Mouse (Mus musculus) lung, embryonic 14.5 days (tissue): ENCODE data around the gene Stat6. TPM values are rescaled to one million over a fixed set of nuclear protein-coding genes. Genes with fewer than 3 reads are reported as not detected.

ENCODE experiments used
- ATAC-seq: fragments of 200-750 bp; cut with Nextera tagmentation; 2 replicates; pipeline ENCODE4 v1.8.0; 2017; ENCODE audit warnings: mild to moderate bottlenecking, moderate TSS enrichment, moderate library complexity; ENCODE audit not compliant: insufficient read depth
- DNase-seq: peaks from one replicate; pipeline ENCODE4 v3.0.0-alpha.2; 2015
- H3K27ac ChIP-seq: fragments of 300-500 bp; sonication (generic); 2 replicates; pipeline ENCODE4 v1.5.1; 2014; ENCODE audit warnings: low read depth, mild to moderate bottlenecking, moderate library complexity
- H3K27me3 ChIP-seq: fragments of 300-500 bp; sonication (generic); 2 replicates; pipeline ENCODE4 v1.6.1; 2014; ENCODE audit warnings: low read length, control low read depth; ENCODE audit not compliant: insufficient read depth
- H3K36me3 ChIP-seq: fragments of 300-500 bp; sonication (generic); 2 replicates; pipeline ENCODE4 v1.6.1; 2014; ENCODE audit warnings: control low read depth; ENCODE audit not compliant: insufficient read depth
- H3K4me1 ChIP-seq: fragments of 300-500 bp; sonication (generic); 2 replicates; pipeline ENCODE4 v1.6.1; 2014; ENCODE audit warnings: antibody characterized with exemption, control low read depth; ENCODE audit not compliant: insufficient read depth
- H3K4me2 ChIP-seq: fragments of 300-500 bp; sonication (generic); 2 replicates; pipeline ENCODE4 v1.6.1; 2014; ENCODE audit warnings: mild to moderate bottlenecking
- H3K4me3 ChIP-seq: fragments of 300-500 bp; sonication (generic); 2 replicates; pipeline ENCODE4 v1.5.1; 2014; ENCODE audit warnings: low read depth, low read length
- H3K9ac ChIP-seq: fragments of 300-500 bp; sonication (generic); 2 replicates; pipeline ENCODE4 v1.6.1; 2014
- H3K9me3 ChIP-seq: fragments of 300-500 bp; sonication (generic); 2 replicates; pipeline ENCODE4 v1.6.1; 2016; ENCODE audit warnings: low read depth, low read length, control low read depth
- CTCF ChIP-seq: IDR thresholded peaks from 2 replicates; pipeline ENCODE4 v1.5.1; 2016; ENCODE audit warnings: antibody characterized with exemption, low read depth
- WGBS: fragments of 180-500 bp; shearing (Covaris S2); extraction: QIAGEN DNeasy Blood & Tissue Kit; methylation state at CpG from one replicate; pipeline ENCODE4 v1.1.7; 2014; 5-methylcytosine and 5-hydroxymethylcytosine counted together
- polyA plus RNA-seq: library from polyadenylated mRNA; unstranded; fragments of >200 nt; fragmentation: Nextera tagmentation; extraction: Ambion mirVana; gene quantifications from 2 replicates; pipeline ENCODE4 v1.2.1, GENCODE M21; 2014

The Stat6 gene
- polyA plus RNA-seq, 1 experiment from 2014 or later: 28.1 TPM

DNA sequence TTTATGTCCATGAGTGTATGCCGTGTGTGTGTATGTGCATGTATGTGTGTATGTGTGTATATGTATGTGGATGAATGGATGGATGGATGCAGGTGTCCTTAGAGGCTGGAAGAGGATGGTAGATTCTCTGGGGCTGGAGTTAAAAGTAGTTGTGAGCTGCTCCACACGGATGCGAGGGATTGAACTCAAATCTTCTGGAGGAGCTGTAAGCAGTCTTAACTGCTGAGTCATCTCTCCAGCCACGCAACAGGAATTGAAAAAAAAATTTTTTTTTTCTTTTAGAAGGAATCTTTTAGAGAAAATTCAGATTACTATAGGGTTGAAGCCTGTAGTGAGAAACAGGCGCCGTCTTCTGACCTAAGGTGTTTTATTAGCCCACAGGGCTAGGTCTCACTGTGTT lies 40.1 kb downstream of the Stat6 start:
- no peak overlapping the region for H3K4me3 ChIP-seq
- ATAC-seq: no peak
- no peak for DNase-seq
- H3K27ac ChIP-seq: no peak overlapping the region
- no peaks in the 10 kb centered on the region for H3K36me3 ChIP-seq
- no peaks in the 10 kb centered on the region for H3K27me3 ChIP-seq
- 81% methylated on average over 6 of the region's 6 CpGs for WGBS
- TF ChIP-seq CTCF: no peak
- H3K9ac ChIP-seq: no peak overlapping the region
- H3K4me2 ChIP-seq: no peak overlapping the region
- no peaks in the 10 kb centered on the region for H3K9me3 ChIP-seq
- H3K4me1 ChIP-seq: no peaks in the 10 kb centered on the region

DNA sequence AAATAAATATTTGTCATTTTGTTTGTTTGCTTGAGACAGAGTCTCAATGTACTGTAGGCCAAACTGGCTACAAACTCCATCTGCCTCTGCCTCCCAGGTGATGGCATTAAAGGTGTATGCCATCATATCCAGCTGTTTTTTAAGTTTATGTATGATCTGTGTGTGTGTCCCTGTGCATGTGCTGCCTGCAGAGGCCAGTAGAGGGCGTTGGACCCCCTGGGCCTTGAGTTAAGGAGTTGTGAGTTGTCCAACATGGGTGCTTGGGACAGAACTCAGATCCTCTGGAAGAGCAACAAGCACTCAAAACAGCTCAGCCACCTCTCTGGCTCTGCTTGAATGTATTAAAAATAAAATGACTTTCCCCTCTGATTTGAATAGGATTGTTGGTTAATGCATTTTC lies 48.3 kb downstream of the Stat6 start:
- ATAC-seq: no peak
- TF ChIP-seq CTCF: peak; percentile 39
- Histone ChIP-seq H3K9ac (no peak overlapping the region), H3K27me3 (no peaks in the 10 kb centered on the region), H3K4me3 (no peak overlapping the region), H3K9me3 (no peaks in the 10 kb centered on the region), H3K4me2 (no peak overlapping the region), H3K4me1 (no peaks in the 10 kb centered on the region), H3K36me3 (peaks cover 53% of the 10 kb centered on the region), H3K27ac (no peak overlapping the region)
- no peak for DNase-seq
- 15% methylated on average over 1 of the region's 1 CpGs for WGBS

DNA sequence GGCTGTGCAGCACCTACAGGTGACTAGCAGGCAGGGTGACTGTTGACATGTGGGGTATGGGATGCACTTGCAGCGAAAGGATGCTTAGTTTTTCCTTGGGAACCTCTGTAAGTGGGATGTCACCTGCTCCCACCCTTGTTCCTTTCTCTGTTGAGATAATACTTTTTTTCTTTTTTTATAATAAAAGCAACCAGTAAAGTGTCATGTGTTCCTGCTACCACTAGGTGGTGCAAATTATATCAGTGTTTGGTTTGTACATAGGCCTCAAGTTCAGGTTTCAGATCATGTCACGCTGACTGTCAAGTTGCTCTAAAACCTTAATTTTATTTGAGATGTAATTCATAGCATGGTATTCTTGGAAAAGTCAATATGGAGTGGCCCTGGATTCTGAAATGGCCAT lies 51.9 kb downstream of the Stat6 start:
- peaks cover 76% of the 10 kb centered on the region for H3K36me3 ChIP-seq
- peak; percentile 80 for TF ChIP-seq CTCF
- peak; percentile 41; the same call in 1 of the 2 replicates for ATAC-seq
- H3K27me3 ChIP-seq: no peaks in the 10 kb centered on the region
- H3K4me3 ChIP-seq: no peak overlapping the region
- no peaks in the 10 kb centered on the region for H3K9me3 ChIP-seq
- DNase-seq: peak; percentile 76
- no peak overlapping the region for H3K27ac ChIP-seq
- no peak overlapping the region for H3K9ac ChIP-seq
- H3K4me1 ChIP-seq: no peaks in the 10 kb centered on the region
- no peak overlapping the region for H3K4me2 ChIP-seq
- 43% methylated on average over 2 of the region's 2 CpGs for WGBS

DNA sequence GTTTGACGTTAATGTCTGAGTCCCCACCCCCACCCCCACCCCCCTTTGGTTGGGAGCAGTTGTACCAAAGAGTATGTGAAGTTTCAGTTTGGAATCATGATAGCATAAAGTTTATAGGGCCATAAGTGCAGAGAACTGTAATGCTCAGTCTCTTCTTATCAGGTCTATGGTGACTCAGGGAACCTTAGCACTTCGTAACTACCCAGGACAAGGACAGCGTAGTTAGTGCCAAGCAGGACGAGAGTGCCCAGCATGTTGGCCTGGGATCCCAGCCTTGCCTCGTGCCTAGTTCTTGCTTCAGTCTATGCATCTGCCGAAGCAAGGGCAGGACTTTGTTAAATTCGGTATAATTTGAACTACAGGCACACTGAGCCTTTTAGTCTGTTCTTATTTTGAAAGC lies 53.0 kb downstream of the Stat6 start:
- H3K27me3 ChIP-seq: no peaks in the 10 kb centered on the region
- no peak overlapping the region for H3K4me3 ChIP-seq
- peaks cover 70% of the 10 kb centered on the region for H3K36me3 ChIP-seq
- WGBS: 88% methylated on average over 7 of the region's 7 CpGs
- no peaks in the 10 kb centered on the region for H3K9me3 ChIP-seq
- DNase-seq: no peak
- ATAC-seq: no peak
- no peak overlapping the region for H3K4me2 ChIP-seq
- no peak for TF ChIP-seq CTCF
- H3K9ac ChIP-seq: no peak overlapping the region
- H3K27ac ChIP-seq: no peak overlapping the region
- H3K4me1 ChIP-seq: no peaks in the 10 kb centered on the region

- no peaks in the 10 kb centered on the region for H3K27me3 ChIP-seq
- H3K4me2 ChIP-seq: no peak overlapping the region
- peaks cover 45% of the 10 kb centered on the region for H3K36me3 ChIP-seq
- no peak for TF ChIP-seq CTCF
- H3K9me3 ChIP-seq: no peaks in the 10 kb centered on the region
- H3K9ac ChIP-seq: no peak overlapping the region
- 92% methylated on average over 7 of the region's 7 CpGs for WGBS
- H3K4me1 ChIP-seq: no peaks in the 10 kb centered on the region
- ATAC-seq (no peak), DNase-seq (no peak)
- H3K4me3 ChIP-seq: no peak overlapping the region
- H3K27ac ChIP-seq: no peak overlapping the region
Observed at GRCm38 (mm10) chr10:127698966-127699365, 56.2 kb downstream of the Stat6 start.

DNA sequence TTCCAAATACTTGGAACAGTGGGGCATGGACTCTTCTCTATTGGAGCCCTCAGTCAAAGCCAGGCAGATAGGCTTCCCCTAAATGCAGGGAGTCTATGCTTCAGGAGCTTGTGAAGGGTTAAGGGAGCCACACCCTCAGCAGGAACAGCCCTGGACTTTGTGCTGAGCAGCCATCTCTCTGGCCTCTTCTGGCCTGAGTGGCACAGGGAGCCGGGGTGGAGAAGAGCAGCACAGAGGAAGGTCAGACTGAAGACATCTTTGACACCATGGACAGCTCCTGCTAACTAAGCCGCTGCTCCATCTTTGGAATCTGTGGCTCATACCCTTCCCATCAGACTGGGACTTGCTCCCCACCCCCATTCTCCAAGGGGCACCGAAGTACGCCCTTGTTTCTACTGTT lies 60.5 kb downstream of the Stat6 start:
- Histone ChIP-seq H3K4me3 (no peak overlapping the region), H3K9me3 (no peaks in the 10 kb centered on the region), H3K4me2 (no peak overlapping the region), H3K4me1 (no peaks in the 10 kb centered on the region), H3K9ac (no peak overlapping the region), H3K36me3 (peaks cover 9% of the 10 kb centered on the region), H3K27me3 (no peaks in the 10 kb centered on the region), H3K27ac (no peak overlapping the region)
- WGBS: 40% methylated on average over 4 of the region's 4 CpGs
- TF ChIP-seq CTCF: no peak
- ATAC-seq (no peak), DNase-seq (peak; percentile 67)

DNA sequence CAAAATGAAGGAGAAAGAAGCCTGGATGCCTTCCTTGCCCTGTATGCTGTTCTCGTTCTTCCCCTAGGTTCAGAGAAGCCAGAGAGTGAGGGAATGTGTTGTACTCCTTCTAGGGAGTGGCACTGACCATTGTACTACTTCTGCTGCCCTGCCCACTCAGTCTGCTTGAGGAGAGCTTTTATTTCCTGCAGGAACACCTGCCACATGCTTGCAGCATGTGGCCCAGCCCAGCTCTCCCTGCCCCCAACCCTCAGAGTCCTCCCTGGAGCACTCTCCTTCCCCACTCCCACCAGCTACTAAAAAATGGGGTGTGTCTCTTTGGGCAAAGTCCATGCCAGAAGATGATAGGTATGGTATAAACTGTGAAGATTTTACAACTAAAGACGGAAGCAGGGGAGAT lies 61.5 kb downstream of the Stat6 start:
- WGBS: 45% methylated on average over 2 of the region's 2 CpGs

GRCm38 (mm10) chr10:127704766-127705220 lies 62.0 kb downstream of the Stat6 start, which contains the start of gene Myo1a:
Gene Myo1a (plus strand): TSS chr10:127705170.
- no peak for DNase-seq
- WGBS: 74% methylated on average over 2 of the region's 2 CpGs
- H3K27ac ChIP-seq: no peak within 1 kb of the TSS

More for the DNA sequence above, 61.5 kb downstream of the Stat6 start:
- Histone ChIP-seq H3K27ac (no peak overlapping the region), H3K4me1 (no peaks in the 10 kb centered on the region), H3K9me3 (no peaks in the 10 kb centered on the region), H3K36me3 (no peaks in the 10 kb centered on the region; the same call in 1 of the 2 replicates), H3K9ac (no peak overlapping the region), H3K27me3 (no peaks in the 10 kb centered on the region), H3K4me3 (no peak overlapping the region), H3K4me2 (no peak overlapping the region)
- no peak for TF ChIP-seq CTCF
- ATAC-seq: no peak
- DNase-seq: no peak

More at GRCm38 (mm10) chr10:127704766-127705220, 62.0 kb downstream of the Stat6 start, which contains the start of gene Myo1a:
- H3K9me3 ChIP-seq: no peaks in the 10 kb centered on the region
- H3K27me3 ChIP-seq: no peaks in the 10 kb centered on the region
- no peaks in the 10 kb centered on the region for H3K4me1 ChIP-seq
- peak; percentile 21; the same call in 1 of the 2 replicates for TF ChIP-seq CTCF
- H3K4me2 ChIP-seq: no peak within 1 kb of the TSS
- H3K4me3 ChIP-seq: no peak within 1 kb of the TSS
- ATAC-seq: no peak
- H3K9ac ChIP-seq: no peak within 1 kb of the TSS
- H3K36me3 ChIP-seq: no peaks in the 10 kb centered on the region
